Mouse (Mus musculus): ENCODE measurements at regions not wholly inside any gene's neighbourhood (a gene's known extent, or its start where the extent isn't known, plus 50 kb on each side); places are given as distances from the start of the nearest gene placed in this dataset.

DNA sequence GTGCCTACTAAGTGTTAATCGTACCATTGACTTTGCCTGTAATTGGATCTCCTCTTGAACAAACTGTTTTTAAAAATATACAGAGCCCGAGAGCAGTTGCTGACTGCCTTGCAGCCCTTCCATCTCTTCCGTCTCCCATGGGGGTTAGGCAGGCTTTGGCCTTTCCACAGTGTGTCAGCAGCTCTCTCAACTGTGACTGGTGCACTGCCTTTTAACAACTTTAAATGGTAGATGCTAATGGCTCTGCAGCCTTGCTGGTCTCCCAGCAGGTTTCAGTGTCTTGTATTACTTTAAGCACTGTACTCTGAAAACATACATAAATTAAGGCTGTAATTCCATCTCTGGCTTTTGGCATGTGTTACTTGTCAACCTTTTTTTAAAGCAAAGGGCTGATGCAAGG lies 117.6 kb upstream of the Galnt13 start:
- Histone ChIP-seq H3K4me1 (ENCODE audit: control insufficient read depth in 1 of 2, insufficient read depth in 2 of 2, low read length in 2 of 2) (no peaks in the 10 kb centered on the region), H3K9ac (ENCODE audit: control insufficient read depth, low read depth, low read length, poor library complexity, severe bottlenecking) (no peak overlapping the region), H3K4me3 (ENCODE audit: control insufficient read depth in 1 of 2, insufficient read depth in 1 of 2, low read depth in 2 of 2, low read length in 2 of 2) (no peak overlapping the region), H3K36me3 (ENCODE audit: control insufficient read depth in 1 of 2, insufficient read depth in 2 of 2, low read length in 2 of 2) (no peaks in the 10 kb centered on the region), H3K27ac (ENCODE audit: control insufficient read depth, low read depth, low read length) (no peak overlapping the region), H3K9me3 (replicated peaks; ENCODE audit: insufficient read depth, low read length) (no peaks in the 10 kb centered on the region), H3K79me2 (ENCODE audit: control insufficient read depth, insufficient read depth, low read length, poor library complexity) (no peaks in the 10 kb centered on the region), H3K27me3 (ENCODE audit: control insufficient read depth in 1 of 2, insufficient read depth in 2 of 2, low read length in 2 of 2) (no peaks in the 10 kb centered on the region)
- DNase-seq (ENCODE audit: low read depth, low spot score), result no peak
- TF ChIP-seq POLR2AphosphoS2 (IDR thresholded peaks at IDR 0.05; ENCODE audit: low read length), result no peak
- no peak for TF ChIP-seq TAL1 (IDR thresholded peaks at IDR 0.05; ENCODE audit: low read length)
- no peak for TF ChIP-seq MEF2A (IDR thresholded peaks at IDR 0.05; ENCODE audit: extremely low read depth, insufficient replicate concordance, low read depth, low read length, poor library complexity, severe bottlenecking)
- no peak for TF ChIP-seq ZKSCAN1 (IDR thresholded peaks at IDR 0.05; ENCODE audit: low read depth, low read length)
- no peak for TF ChIP-seq SMC3 (IDR thresholded peaks at IDR 0.05; ENCODE audit: low read depth, low read length)
- TF ChIP-seq RAD21 (IDR thresholded peaks at IDR 0.05; ENCODE audit: low read depth, low read length), result no peak
- TF ChIP-seq ZC3H11A (IDR thresholded peaks at IDR 0.05; ENCODE audit: low read depth, low read length), result no peak
- no peak for TF ChIP-seq MXI1 (IDR thresholded peaks at IDR 0.05; ENCODE audit: low read depth, low read length)
- no peak for TF ChIP-seq E2F4 (IDR thresholded peaks at IDR 0.05; ENCODE audit: borderline replicate concordance, low read depth, low read length)
- no peak for TF ChIP-seq POLR2AphosphoS5 (IDR thresholded peaks at IDR 0.05; ENCODE audit: borderline replicate concordance, low read depth, low read length)
- TF ChIP-seq TCF12 (IDR thresholded peaks at IDR 0.05; ENCODE audit: low read depth, low read length), result no peak
- no peak for TF ChIP-seq UBTF (IDR thresholded peaks at IDR 0.05; ENCODE audit: borderline replicate concordance, insufficient read depth, low read depth, low read length)
- TF ChIP-seq CTCF (IDR thresholded peaks at IDR 0.05 in 2 of 3, conservative IDR thresholded peaks at IDR 0.05 in 1 of 3; ENCODE audit: control insufficient read depth in 1 of 3, insufficient read depth in 1 of 3, low read depth in 2 of 3, low read length in 3 of 3, poor library complexity in 1 of 3, severe bottlenecking in 1 of 3), result no peak
- TF ChIP-seq POLR2A (IDR thresholded peaks at IDR 0.05; ENCODE audit: control insufficient read depth in 1 of 2, insufficient read depth in 1 of 2, low read depth in 1 of 2, low read length in 2 of 2, poor library complexity in 1 of 2), result no peak
- no peak for TF ChIP-seq GABPA (IDR thresholded peaks at IDR 0.05; ENCODE audit: low read depth, low read length)
- no peak for TF ChIP-seq MYC (IDR thresholded peaks at IDR 0.05; ENCODE audit: low read depth, low read length)
- TF ChIP-seq EP300 (IDR thresholded peaks at IDR 0.05; ENCODE audit: low read depth in 1 of 2, low read length in 2 of 2), result no peak
- TF ChIP-seq NRF1 (IDR thresholded peaks at IDR 0.05; ENCODE audit: insufficient read depth, low read depth, low read length, poor library complexity, severe bottlenecking), result no peak

GRCm38 (mm10) chr2:54366963-54367362 lies 69.2 kb upstream of the Galnt13 start:
- TF ChIP-seq RAD21 (IDR thresholded peaks at IDR 0.05; ENCODE audit: low read depth, low read length), result no peak
- no peak for TF ChIP-seq USF2 (IDR thresholded peaks at IDR 0.05; ENCODE audit: borderline replicate concordance in 1 of 2, insufficient read depth in 1 of 2, low read depth in 1 of 2, low read length in 2 of 2)
- no peak for TF ChIP-seq ZC3H11A (IDR thresholded peaks at IDR 0.05; ENCODE audit: low read depth, low read length)
- TF ChIP-seq SMC3 (IDR thresholded peaks at IDR 0.05; ENCODE audit: low read depth, low read length), result no peak
- no peak for TF ChIP-seq EP300 (IDR thresholded peaks at IDR 0.05; ENCODE audit: low read depth in 1 of 2, low read length in 2 of 2)
- no peak for TF ChIP-seq TBP (IDR thresholded peaks at IDR 0.05; ENCODE audit: low read depth, low read length)
- TF ChIP-seq UBTF (IDR thresholded peaks at IDR 0.05; ENCODE audit: borderline replicate concordance, insufficient read depth, low read depth, low read length), result no peak
- TF ChIP-seq MYB (IDR thresholded peaks at IDR 0.05; ENCODE audit: low read depth, low read length), result no peak
- no peak for TF ChIP-seq KAT2A (conservative IDR thresholded peaks at IDR 0.05; ENCODE audit: low read depth, low read length)
- no peak for TF ChIP-seq MAX (IDR thresholded peaks at IDR 0.05; ENCODE audit: low read length)
- TF ChIP-seq NELFE (IDR thresholded peaks at IDR 0.05; ENCODE audit: low read depth, low read length), result no peak
- TF ChIP-seq JUND (IDR thresholded peaks at IDR 0.05; ENCODE audit: low read depth, low read length), result no peak
- TF ChIP-seq MYC (IDR thresholded peaks at IDR 0.05; ENCODE audit: low read depth, low read length), result no peak
- no peak for TF ChIP-seq ETS1 (IDR thresholded peaks at IDR 0.05; ENCODE audit: low read depth, low read length)
- no peaks in the 10 kb centered on the region for H3K36me3 ChIP-seq (ENCODE audit: control insufficient read depth in 1 of 2, insufficient read depth in 2 of 2, low read length in 2 of 2)
- H3K9ac ChIP-seq (ENCODE audit: control insufficient read depth, low read depth, low read length, poor library complexity, severe bottlenecking), result no peak overlapping the region
- H3K79me2 ChIP-seq (ENCODE audit: control insufficient read depth, insufficient read depth, low read length, poor library complexity), result no peaks in the 10 kb centered on the region
- no peaks in the 10 kb centered on the region for H3K4me1 ChIP-seq (ENCODE audit: control insufficient read depth in 1 of 2, insufficient read depth in 2 of 2, low read length in 2 of 2)
- H3K27ac ChIP-seq (ENCODE audit: control insufficient read depth, low read depth, low read length), result no peak overlapping the region
- H3K27me3 ChIP-seq (ENCODE audit: control insufficient read depth in 1 of 2, insufficient read depth in 2 of 2, low read length in 2 of 2), result no peaks in the 10 kb centered on the region
- H3K4me3 ChIP-seq (ENCODE audit: control insufficient read depth in 1 of 2, insufficient read depth in 1 of 2, low read depth in 2 of 2, low read length in 2 of 2), result no peak overlapping the region
- no peak for DNase-seq (ENCODE audit: low read depth, low spot score)
- H3K9me3 ChIP-seq (replicated peaks; ENCODE audit: insufficient read depth, low read length), result no peaks in the 10 kb centered on the region
